Mouse (Mus musculus): Measurements from ENCODE around the gene Ppp1r15a.

DNA sequence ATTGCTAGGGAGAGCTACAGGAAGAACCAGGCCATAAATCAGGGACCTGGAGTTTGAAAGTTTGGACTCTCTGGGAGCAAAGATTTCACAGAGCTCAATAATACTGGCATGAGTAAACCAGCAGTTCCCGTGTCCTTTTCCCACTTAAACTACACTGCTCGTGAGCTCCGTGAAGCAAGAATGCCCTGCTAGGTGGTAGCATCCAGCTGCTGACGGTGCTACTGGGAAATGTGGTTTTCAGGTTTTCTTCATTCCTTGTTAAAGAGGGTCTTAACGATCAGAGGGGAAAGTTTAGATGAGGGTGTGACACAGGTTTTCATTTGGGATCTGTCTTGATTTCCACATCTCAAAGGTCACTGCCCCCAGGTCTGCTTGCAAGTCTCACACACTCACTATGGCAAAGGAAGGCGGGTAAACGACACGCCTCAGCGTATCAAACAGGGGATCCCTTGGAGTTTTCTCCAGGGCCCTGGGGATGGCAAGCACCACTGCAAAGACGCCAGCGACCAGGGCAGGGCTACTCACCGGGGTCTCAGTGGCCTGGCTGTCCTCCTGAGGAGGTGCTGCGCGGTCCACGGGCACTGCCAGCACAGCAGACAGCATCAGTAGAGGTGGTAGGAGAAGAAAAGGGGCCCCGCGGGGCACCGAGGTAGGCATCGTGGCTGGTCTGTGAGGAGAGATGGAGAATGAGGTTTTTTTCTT lies 16.7 kb downstream of the Ppp1r15a start:
- TF ChIP-seq CTCF (IDR thresholded peaks at IDR 0.05) = no peak
- no peak for TF ChIP-seq POLR2A (IDR thresholded peaks at IDR 0.05; ENCODE audit: insufficient read depth, low read depth, low read length)
- TF ChIP-seq EP300 (IDR thresholded peaks at IDR 0.05; ENCODE audit: insufficient read depth, low read depth, low read length) = no peak
